In genomic region chr2:91932160-91932711, GRCm38 (mm10) we compare ENCODE assay signal across 8 mouse cellular contexts. TPM values are rescaled to one million over a fixed set of nuclear protein-coding genes. Genes with fewer than 3 reads are reported as not detected.
A peak's percentile ranks its signal among the peaks of the same experiment; 100 is the strongest.
DNase-seq lines count a peak whose midpoint lies in the region; ATAC-seq and TF ChIP-seq lines count a peak whose summit lies in the region.

TSS of gene Mdk (minus strand) at chr2:91932297.

- H3K27me3 ChIP-seq in heart, embryonic 14.5 days (ENCODE audit: control insufficient read depth, insufficient read depth, low read length) = no peaks in the 10 kb centered on the region
- no peaks in the 10 kb centered on the region for H3K27me3 ChIP-seq in ES-Bruce4 (ENCODE audit: control insufficient read depth, insufficient read depth, low read length, poor library complexity, severe bottlenecking)
- 0 out of 2 replicates have a peak, but pooled peaks cover 12% of the 10 kb centered on the region for H3K27me3 ChIP-seq in hindbrain, embryonic 13.5 days
- H3K27me3 ChIP-seq in liver, embryonic 12.5 days (replicated peaks) = peaks cover 33% of the 10 kb centered on the region
- H3K27me3 ChIP-seq in stomach, embryonic 16.5 days (ENCODE audit: control insufficient read depth, insufficient read depth, low read length) = no peaks in the 10 kb centered on the region

- peak within 1 kb of the TSS; percentile 89 for H3K4me2 ChIP-seq in heart, embryonic 14.5 days (ENCODE audit: low read length)
- peak within 1 kb of the TSS; percentile 79 for H3K4me2 ChIP-seq in hindbrain, embryonic 13.5 days
- peak within 1 kb of the TSS; percentile 73 for H3K4me2 ChIP-seq in liver, embryonic 12.5 days
- H3K4me2 ChIP-seq in stomach, embryonic 16.5 days (ENCODE audit: low read depth, low read length) = peak within 1 kb of the TSS; percentile 78

- peak within 1 kb of the TSS; percentile 85 for H3K9ac ChIP-seq in heart, embryonic 14.5 days (ENCODE audit: low read length)
- H3K9ac ChIP-seq in ES-Bruce4 (ENCODE audit: low read depth, poor library complexity, severe bottlenecking) = peak within 1 kb of the TSS; percentile 46
- H3K9ac ChIP-seq in hindbrain, embryonic 13.5 days = peak within 1 kb of the TSS; percentile 87
- peak within 1 kb of the TSS; percentile 55 for H3K9ac ChIP-seq in liver, embryonic 12.5 days
- H3K9ac ChIP-seq in stomach, embryonic 16.5 days (ENCODE audit: low read length) = peak within 1 kb of the TSS; percentile 85

- TF ChIP-seq POLR2A in ES-Bruce4 (IDR thresholded peaks at IDR 0.05; ENCODE audit: insufficient read depth, low read length) = no peak

- peak; percentile 5; the same call in 1 of the 2 replicates for ATAC-seq in heart, embryonic 14.5 days (ENCODE audit: insufficient number of reproducible peaks, insufficient read depth, low FRiP score, low read depth)
- ATAC-seq in hindbrain, embryonic 13.5 days (ENCODE audit: low FRiP score) = peak; percentile 2; the same call in 1 of the 2 replicates
- ATAC-seq in liver, embryonic 12.5 days = peak; percentile 44
- ATAC-seq in stomach, embryonic 16.5 days (ENCODE audit: insufficient read depth, low FRiP score) = no peak
- no peak for ATAC-seq in megakaryocyte progenitor cell, adult 5-6 weeks (replicated peaks; ENCODE audit: poor library complexity)

- H3K4me1 ChIP-seq in heart, embryonic 14.5 days (ENCODE audit: control insufficient read depth in 2 of 2, insufficient read depth in 2 of 2, low read length in 2 of 2) = peaks cover 25 to 42% of the 10 kb centered on the region in 2 experiments
- H3K4me1 ChIP-seq in ES-Bruce4 (ENCODE audit: control insufficient read depth, insufficient read depth, low read length) = peaks cover 10% of the 10 kb centered on the region
- H3K4me1 ChIP-seq in hindbrain, embryonic 13.5 days (replicated peaks) = peaks cover 59% of the 10 kb centered on the region
- H3K4me1 ChIP-seq in liver, embryonic 12.5 days = peaks cover 67% of the 10 kb centered on the region
- H3K4me1 ChIP-seq in stomach, embryonic 16.5 days (ENCODE audit: control insufficient read depth, insufficient read depth, low read length) = peaks cover 32% of the 10 kb centered on the region

- H3K27ac ChIP-seq in heart, embryonic 14.5 days (replicated peaks in 1 of 2; ENCODE audit: control insufficient read depth in 1 of 2, insufficient read depth in 1 of 2, low read depth in 2 of 2, low read length in 2 of 2) = peak within 1 kb of the TSS; percentile 84 to 91
- H3K27ac ChIP-seq in ES-Bruce4 (ENCODE audit: insufficient read depth, low read length) = peak within 1 kb of the TSS; percentile 75
- peak within 1 kb of the TSS; percentile 90 for H3K27ac ChIP-seq in hindbrain, embryonic 13.5 days
- H3K27ac ChIP-seq in liver, embryonic 12.5 days = peak within 1 kb of the TSS; percentile 64
- peak within 1 kb of the TSS; percentile 63 for H3K27ac ChIP-seq in stomach, embryonic 16.5 days (ENCODE audit: low read length)

- peak within 1 kb of the TSS; percentile 64 to 69 for H3K4me3 ChIP-seq in heart, embryonic 14.5 days (ENCODE audit: control insufficient read depth in 1 of 2, insufficient read depth in 1 of 2, low read depth in 1 of 2, low read length in 2 of 2)
- peak within 1 kb of the TSS; percentile 86 for H3K4me3 ChIP-seq in ES-Bruce4 (ENCODE audit: low read depth, low read length)
- peak within 1 kb of the TSS; percentile 66 for H3K4me3 ChIP-seq in hindbrain, embryonic 13.5 days
- peak within 1 kb of the TSS; percentile 50 for H3K4me3 ChIP-seq in liver, embryonic 12.5 days
- peak within 1 kb of the TSS; percentile 54 for H3K4me3 ChIP-seq in stomach, embryonic 16.5 days (replicated peaks; ENCODE audit: low read length)

- H3K36me3 ChIP-seq in heart, embryonic 14.5 days (ENCODE audit: control insufficient read depth, insufficient read depth, low read length) = peaks cover 46% of the 10 kb centered on the region
- H3K36me3 ChIP-seq in ES-Bruce4 (ENCODE audit: control insufficient read depth, insufficient read depth, low read length, poor library complexity, severe bottlenecking) = 0 out of 2 replicates have a peak, but pooled peaks cover 3% of the 10 kb centered on the region
- H3K36me3 ChIP-seq in hindbrain, embryonic 13.5 days = peaks cover 42% of the 10 kb centered on the region
- H3K36me3 ChIP-seq in liver, embryonic 12.5 days = peaks cover 46% of the 10 kb centered on the region
- peaks cover 12% of the 10 kb centered on the region; the same call in 1 of the 2 replicates for H3K36me3 ChIP-seq in stomach, embryonic 16.5 days (ENCODE audit: control insufficient read depth, insufficient read depth, low read length)

- DNase-seq in heart, adult 18-20 months = no peak
- DNase-seq in embryo, embryonic 10 days (ENCODE audit: low spot score) = peak; percentile 92

- 4% methylated on average over 16 of the region's 16 CpGs for WGBS in heart, embryonic 14.5 days
- 2% methylated on average over 16 of the region's 16 CpGs for WGBS in hindbrain, embryonic 13.5 days
- WGBS in liver, embryonic 12.5 days (ENCODE audit: insufficient replicate concordance) = 3% methylated on average over 16 of the region's 16 CpGs
- 5% methylated on average over 13 of the region's 16 CpGs for WGBS in stomach, embryonic 16.5 days

- no peaks in the 10 kb centered on the region for H3K9me3 ChIP-seq in heart, embryonic 14.5 days (ENCODE audit: control insufficient read depth, low read length)
- no peaks in the 10 kb centered on the region for H3K9me3 ChIP-seq in ES-Bruce4 (replicated peaks; ENCODE audit: control insufficient read depth, insufficient read depth, low read length, poor library complexity, severe bottlenecking)
- H3K9me3 ChIP-seq in hindbrain, embryonic 13.5 days = no peaks in the 10 kb centered on the region
- no peaks in the 10 kb centered on the region for H3K9me3 ChIP-seq in liver, embryonic 12.5 days (replicated peaks)
- H3K9me3 ChIP-seq in stomach, embryonic 16.5 days (replicated peaks; ENCODE audit: control insufficient read depth, low read length) = no peaks in the 10 kb centered on the region

- TF ChIP-seq EP300 in ES-Bruce4 (IDR thresholded peaks at IDR 0.05; ENCODE audit: insufficient read depth, low read depth, low read length) = peak; percentile 86

- no peak for TF ChIP-seq CTCF in ES-Bruce4 (IDR thresholded peaks at IDR 0.05; ENCODE audit: low read depth, low read length)

RNA-seq across cellular contexts. Expression of gene Mdk, which starts in this region (rescaled TPM):
- 352 and 435 TPM in 2 replicates for polyA plus RNA-seq in heart, embryonic 14.5 days (2014; fragmentation: Nextera tagmentation; extraction: Ambion mirVana)
- total RNA-seq in heart, adult 18-20 months (2021) = 1 to 10 TPM; 2.3 to 2.9 TPM
- polyA plus RNA-seq in ES-Bruce4 (2011; ENCODE audit: insufficient read depth, insufficient read length, low read depth, missing spikeins) = 156 and 167 TPM in 2 replicates
- polyA plus RNA-seq in hindbrain, embryonic 13.5 days (2015; fragmentation: Nextera tagmentation; extraction: Ambion mirVana) = 313 and 316 TPM in 2 replicates
- polyA plus RNA-seq in liver, embryonic 12.5 days (2016; fragmentation: Nextera tagmentation; extraction: Ambion mirVana) = 137 and 140 TPM in 2 replicates
- 458 and 550 TPM in 2 replicates for polyA plus RNA-seq in stomach, embryonic 16.5 days (2015; fragmentation: Nextera tagmentation; extraction: Ambion mirVana)
- 0.32 and 0.86 TPM in 2 replicates for total RNA-seq in megakaryocyte progenitor cell, adult 5-6 weeks (2015)
- total RNA-seq in megakaryocyte progenitor cell, adult 5-6 weeks (2017) = 0.12 and 0.30 TPM in 2 replicates

Comparison
In these comparisons a context has a peak if more than half of its experiments do, and no peak if none do; other contexts are left out.
1. ATAC-seq: peak in heart, embryonic 14.5 days (single experiment), hindbrain, embryonic 13.5 days (single experiment) and liver, embryonic 12.5 days (single experiment); none in stomach, embryonic 16.5 days (single experiment) and megakaryocyte progenitor cell, adult 5-6 weeks (single experiment).
2. Peak in every context shown above with its lines, with median percentiles within 50 percentile points of each other: H3K27ac ChIP-seq, H3K4me2 ChIP-seq, H3K4me3 ChIP-seq and H3K9ac ChIP-seq.